Mouse (Mus musculus): Measurements from ENCODE around the gene Rassf3. TPM values are rescaled to one million over a fixed set of nuclear protein-coding genes. Genes with fewer than 3 reads are reported as not detected.

Rassf3 gene
- total and polyA plus RNA-seq, 3 experiments, result 4.0 to 9.0 (median 7.3) TPM

- Histone ChIP-seq H3K4me3 (replicated peaks in 1 of 3; ENCODE audit: low read depth in 2 of 3, low read length in 2 of 3, poor library complexity in 1 of 3) (no peak overlapping the region), H3K4me1 (ENCODE audit: control insufficient read depth in 1 of 2, insufficient read depth in 2 of 2) (peaks cover 10 to 50% of the 10 kb centered on the region in 2 experiments), H3K4me2 (ENCODE audit: insufficient read depth, low read depth, poor library complexity, severe bottlenecking) (no peak overlapping the region), H3K79me2 (replicated peaks; ENCODE audit: control insufficient read depth, extremely low read depth, insufficient read depth, poor library complexity, severe bottlenecking) (peaks cover 23% of the 10 kb centered on the region), H3K36me3 (replicated peaks in 1 of 2; ENCODE audit: control insufficient read depth in 1 of 2, insufficient read depth in 1 of 2, low read length in 1 of 2) (peaks cover 25 to 59% of the 10 kb centered on the region in 2 experiments), H3K27me3 (replicated peaks) (no peaks in the 10 kb centered on the region), H3K27ac (ENCODE audit: insufficient read depth, low read depth) (no peak overlapping the region), H3K9ac (ENCODE audit: insufficient read depth, low read depth) (no peak overlapping the region), H3K9me3 (replicated peaks; ENCODE audit: low read length) (peaks cover 6% of the 10 kb centered on the region)
- DNase-seq (ENCODE audit: extremely low read depth), result no peak
- TF ChIP-seq MXI1 (IDR thresholded peaks at IDR 0.05; ENCODE audit: low read depth, low read length) (no peak), ZKSCAN1 (IDR thresholded peaks at IDR 0.05; ENCODE audit: borderline replicate concordance, low read depth, low read length) (no peak)
- dilution Hi-C loops (cut with MboI; ENCODE audit: extremely low pct_ligation_motif_present, extremely low pct_unique_long_range_greater_than_20kb, low sequenced_read_pairs), result no loop called here
- in situ Hi-C loops (cut with MboI; ENCODE audit: low pct_ligation_motif_present, low pct_unique_long_range_greater_than_20kb, low sequenced_read_pairs), result no loop called here
Observed at GRCm38 (mm10) chr10:121368783-121369465, 107.2 kb downstream of the Rassf3 start.

- Histone ChIP-seq H3K27me3 (replicated peaks) (no peaks in the 10 kb centered on the region), H3K9ac (ENCODE audit: insufficient read depth, low read depth) (no peak overlapping the region), H3K4me1 (ENCODE audit: control insufficient read depth in 1 of 2, insufficient read depth in 2 of 2) (peaks cover under 1 to 39% of the 10 kb centered on the region in 2 experiments; a peak in 3 of 4 replicates), H3K9me3 (replicated peaks; ENCODE audit: low read length) (peaks cover 6% of the 10 kb centered on the region), H3K27ac (ENCODE audit: insufficient read depth, low read depth) (no peak overlapping the region), H3K36me3 (replicated peaks in 1 of 2; ENCODE audit: control insufficient read depth in 1 of 2, insufficient read depth in 1 of 2, low read length in 1 of 2) (peaks cover 25 to 51% of the 10 kb centered on the region in 2 experiments), H3K4me2 (ENCODE audit: insufficient read depth, low read depth, poor library complexity, severe bottlenecking) (no peak overlapping the region), H3K4me3 (replicated peaks in 1 of 3; ENCODE audit: low read depth in 2 of 3, low read length in 2 of 3, poor library complexity in 1 of 3) (no peak overlapping the region), H3K79me2 (replicated peaks; ENCODE audit: control insufficient read depth, extremely low read depth, insufficient read depth, poor library complexity, severe bottlenecking) (peaks cover 23% of the 10 kb centered on the region)
- dilution Hi-C loops (cut with MboI; ENCODE audit: extremely low pct_ligation_motif_present, extremely low pct_unique_long_range_greater_than_20kb, low sequenced_read_pairs) (no loop called here), in situ Hi-C loops (cut with MboI; ENCODE audit: low pct_ligation_motif_present, low pct_unique_long_range_greater_than_20kb, low sequenced_read_pairs) (no loop called here)
- TF ChIP-seq E2F4 (IDR thresholded peaks at IDR 0.05; ENCODE audit: insufficient replicate concordance, low read depth, low read length) (no peak), JUND (conservative IDR thresholded peaks at IDR 0.05; ENCODE audit: low read depth, low read length) (no peak), GABPA (IDR thresholded peaks at IDR 0.05; ENCODE audit: insufficient replicate concordance, low read depth, low read length) (no peak), TCF12 (IDR thresholded peaks at IDR 0.05; ENCODE audit: low read depth, low read length) (no peak), CHD1 (IDR thresholded peaks at IDR 0.05; ENCODE audit: low read depth, low read length) (no peak), CTCF (conservative IDR thresholded peaks at IDR 0.05 in 1 of 2, IDR thresholded peaks at IDR 0.05 in 1 of 2; ENCODE audit: low read depth in 2 of 2, low read length in 2 of 2) (no peak), HCFC1 (IDR thresholded peaks at IDR 0.05; ENCODE audit: low read depth, low read length) (no peak), BHLHE40 (IDR thresholded peaks at IDR 0.05; ENCODE audit: low read depth, low read length) (no peak), EP300 (IDR thresholded peaks at IDR 0.05; ENCODE audit: low read length) (no peak), ETS1 (conservative IDR thresholded peaks at IDR 0.05; ENCODE audit: low read depth, low read length) (no peak), SIN3A (IDR thresholded peaks at IDR 0.05; ENCODE audit: low read length) (no peak), MYC (IDR thresholded peaks at IDR 0.05; ENCODE audit: low read depth, low read length) (no peak), USF1 (IDR thresholded peaks at IDR 0.05; ENCODE audit: low read depth, low read length) (no peak), POLR2A (IDR thresholded peaks at IDR 0.05; ENCODE audit: low read depth, low read length) (no peak), TBP (conservative IDR thresholded peaks at IDR 0.05; ENCODE audit: low read depth, low read length) (no peak), UBTF (IDR thresholded peaks at IDR 0.05; ENCODE audit: low read depth, low read length) (no peak), MAFK (IDR thresholded peaks at IDR 0.05; ENCODE audit: insufficient replicate concordance, low read length) (no peak)
- DNase-seq (ENCODE audit: extremely low read depth), result no peak
Observed at GRCm38 (mm10) chr10:121367780-121368179, 108.4 kb downstream of the Rassf3 start.

All from CH12.LX (cell line).